Mouse (Mus musculus): Measurements from ENCODE around the gene 1700013G24Rik. TPM values are rescaled to one million over a fixed set of nuclear protein-coding genes. Genes with fewer than 3 reads are reported as not detected.
A peak's percentile ranks its signal among the peaks of the same experiment; 100 is the strongest.

Gene 1700013G24Rik
- polyA plus RNA-seq, 1 experiment from 2014 or later = not detected

- Histone ChIP-seq H3K4me3 (no peak overlapping the region), H3K27me3 (no peaks in the 10 kb centered on the region), H3K36me3 (no peaks in the 10 kb centered on the region), H3K27ac (replicated peaks) (no peak overlapping the region), H3K4me2 (replicated peaks) (no peak overlapping the region), H3K9ac (replicated peaks) (no peak overlapping the region), H3K9me3 (no peaks in the 10 kb centered on the region), H3K4me1 (peaks cover 27% of the 10 kb centered on the region)
- ATAC-seq (replicated peaks) = no peak
- 19% methylated on average over 1 of the region's 1 CpGs for WGBS
These were observed 27.9 kb downstream of the 1700013G24Rik start for GRCm38 (mm10) chr4:137480993-137481340.

GRCm38 (mm10) chr4:137481381-137482030 is 28.4 kb downstream of the 1700013G24Rik start:
- no peaks in the 10 kb centered on the region for H3K9me3 ChIP-seq
- H3K4me1 ChIP-seq = peaks cover 28% of the 10 kb centered on the region
- no peak overlapping the region for H3K4me3 ChIP-seq
- no peak for ATAC-seq (replicated peaks)
- 70% methylated on average over 13 of the region's 13 CpGs for WGBS
- H3K9ac ChIP-seq (replicated peaks) = no peak overlapping the region
- no peak overlapping the region for H3K4me2 ChIP-seq (replicated peaks)
- H3K27ac ChIP-seq (replicated peaks) = no peak overlapping the region
- no peaks in the 10 kb centered on the region for H3K36me3 ChIP-seq
- H3K27me3 ChIP-seq = no peaks in the 10 kb centered on the region

GRCm38 (mm10) chr4:137483871-137484270 is 30.8 kb downstream of the 1700013G24Rik start:
- 68% methylated on average over 16 of the region's 16 CpGs for WGBS
- no peak overlapping the region for H3K4me2 ChIP-seq (replicated peaks)
- H3K9me3 ChIP-seq = no peaks in the 10 kb centered on the region
- H3K27me3 ChIP-seq = no peaks in the 10 kb centered on the region
- H3K27ac ChIP-seq (replicated peaks) = no peak overlapping the region
- H3K36me3 ChIP-seq = no peaks in the 10 kb centered on the region
- peaks cover 35% of the 10 kb centered on the region for H3K4me1 ChIP-seq
- no peak overlapping the region for H3K4me3 ChIP-seq
- no peak overlapping the region for H3K9ac ChIP-seq (replicated peaks)
- ATAC-seq (replicated peaks) = no peak

GRCm38 (mm10) chr4:137484586-137484985 is 31.5 kb downstream of the 1700013G24Rik start:
- peak; percentile 13; the same call in 1 of the 2 replicates for ATAC-seq (replicated peaks)
- WGBS = 57% methylated on average over 7 of the region's 7 CpGs
- peaks cover 39% of the 10 kb centered on the region for H3K4me1 ChIP-seq

GRCm38 (mm10) chr4:137485258-137485960 is 32.3 kb downstream of the 1700013G24Rik start:
- 52% methylated on average over 14 of the region's 14 CpGs for WGBS
- no peaks in the 10 kb centered on the region for H3K9me3 ChIP-seq
- ATAC-seq (replicated peaks) = no peak
- no peak overlapping the region for H3K9ac ChIP-seq (replicated peaks)
- no peak overlapping the region for H3K27ac ChIP-seq (replicated peaks)
- no peaks in the 10 kb centered on the region for H3K36me3 ChIP-seq
- peaks cover 36% of the 10 kb centered on the region for H3K4me1 ChIP-seq
- no peak overlapping the region for H3K4me2 ChIP-seq (replicated peaks)
- H3K4me3 ChIP-seq = no peak overlapping the region
- no peaks in the 10 kb centered on the region for H3K27me3 ChIP-seq

More at GRCm38 (mm10) chr4:137484586-137484985, 31.5 kb downstream of the 1700013G24Rik start:
- H3K4me3 ChIP-seq = no peak overlapping the region
- peak overlapping the region; percentile 12; the same call in 1 of the 2 replicates for H3K27ac ChIP-seq (replicated peaks)
- H3K36me3 ChIP-seq = no peaks in the 10 kb centered on the region
- no peak overlapping the region for H3K4me2 ChIP-seq (replicated peaks)
- no peaks in the 10 kb centered on the region for H3K27me3 ChIP-seq
- H3K9ac ChIP-seq (replicated peaks) = no peak overlapping the region
- H3K9me3 ChIP-seq = no peaks in the 10 kb centered on the region

GRCm38 (mm10) chr4:137486081-137487014 is 33.3 kb downstream of the 1700013G24Rik start:
- H3K36me3 ChIP-seq = no peaks in the 10 kb centered on the region
- H3K9me3 ChIP-seq = no peaks in the 10 kb centered on the region
- no peaks in the 10 kb centered on the region for H3K27me3 ChIP-seq
- WGBS = 45% methylated on average over 20 of the region's 20 CpGs
- H3K4me3 ChIP-seq = no peak overlapping the region
- H3K4me2 ChIP-seq (replicated peaks) = no peak overlapping the region
- H3K4me1 ChIP-seq = peaks cover 34% of the 10 kb centered on the region
- ATAC-seq (replicated peaks) = no peak
- no peak overlapping the region for H3K27ac ChIP-seq (replicated peaks)
- H3K9ac ChIP-seq (replicated peaks) = no peak overlapping the region

GRCm38 (mm10) chr4:137487286-137488000 is 34.4 kb downstream of the 1700013G24Rik start:
- no peak for ATAC-seq (replicated peaks)
- Histone ChIP-seq H3K27ac (replicated peaks) (no peak overlapping the region), H3K27me3 (no peaks in the 10 kb centered on the region)

GRCm38 (mm10) chr4:137488038-137488437 is 35.0 kb downstream of the 1700013G24Rik start:
- Histone ChIP-seq H3K4me2 (replicated peaks) (no peak overlapping the region), H3K27me3 (no peaks in the 10 kb centered on the region), H3K4me3 (no peak overlapping the region), H3K27ac (replicated peaks) (no peak overlapping the region), H3K9ac (replicated peaks) (no peak overlapping the region), H3K9me3 (no peaks in the 10 kb centered on the region), H3K4me1 (peaks cover 34% of the 10 kb centered on the region), H3K36me3 (no peaks in the 10 kb centered on the region)
- ATAC-seq (replicated peaks) = no peak
- 35% methylated on average over 11 of the region's 11 CpGs for WGBS

More at GRCm38 (mm10) chr4:137487286-137488000, 34.4 kb downstream of the 1700013G24Rik start:
- WGBS = 62% methylated on average over 10 of the region's 10 CpGs
- peaks cover 34% of the 10 kb centered on the region for H3K4me1 ChIP-seq
- H3K9me3 ChIP-seq = no peaks in the 10 kb centered on the region
- H3K4me3 ChIP-seq = no peak overlapping the region
- H3K4me2 ChIP-seq (replicated peaks) = no peak overlapping the region
- H3K36me3 ChIP-seq = no peaks in the 10 kb centered on the region
- no peak overlapping the region for H3K9ac ChIP-seq (replicated peaks)

GRCm38 (mm10) chr4:137488571-137489303 is 35.7 kb downstream of the 1700013G24Rik start:
- H3K36me3 ChIP-seq = no peaks in the 10 kb centered on the region
- 0 out of 2 replicates have a peak, but pooled peaks have one; percentile 30 for ATAC-seq (replicated peaks)
- H3K9ac ChIP-seq (replicated peaks) = no peak overlapping the region
- no peaks in the 10 kb centered on the region for H3K9me3 ChIP-seq
- WGBS = 14% methylated on average over 12 of the region's 12 CpGs
- H3K4me2 ChIP-seq (replicated peaks) = no peak overlapping the region
- no peak overlapping the region for H3K4me3 ChIP-seq
- peaks cover 34% of the 10 kb centered on the region for H3K4me1 ChIP-seq
- H3K27ac ChIP-seq (replicated peaks) = peak overlapping the region; percentile 45; the same call in 1 of the 2 replicates
- no peaks in the 10 kb centered on the region for H3K27me3 ChIP-seq

- ATAC-seq (replicated peaks) = no peak
- Histone ChIP-seq H3K4me2 (replicated peaks) (no peak overlapping the region), H3K9ac (replicated peaks) (no peak overlapping the region), H3K36me3 (no peaks in the 10 kb centered on the region), H3K4me1 (peaks cover 34% of the 10 kb centered on the region), H3K9me3 (no peaks in the 10 kb centered on the region), H3K27ac (replicated peaks) (no peak overlapping the region), H3K4me3 (no peak overlapping the region), H3K27me3 (no peaks in the 10 kb centered on the region)
- 67% methylated on average over 8 of the region's 8 CpGs for WGBS
These were observed 36.9 kb downstream of the 1700013G24Rik start for GRCm38 (mm10) chr4:137489996-137490395.

- no peak overlapping the region for H3K27ac ChIP-seq (replicated peaks)
- H3K4me1 ChIP-seq = peaks cover 27% of the 10 kb centered on the region
- WGBS = 54% methylated on average over 11 of the region's 11 CpGs
- H3K4me3 ChIP-seq = no peak overlapping the region
- H3K9ac ChIP-seq (replicated peaks) = no peak overlapping the region
- no peaks in the 10 kb centered on the region for H3K27me3 ChIP-seq
- ATAC-seq (replicated peaks) = no peak
- no peaks in the 10 kb centered on the region for H3K9me3 ChIP-seq
- no peaks in the 10 kb centered on the region for H3K36me3 ChIP-seq
- H3K4me2 ChIP-seq (replicated peaks) = no peak overlapping the region
These were observed 39.5 kb downstream of the 1700013G24Rik start for GRCm38 (mm10) chr4:137492563-137492962.

All from forebrain, embryonic 15.5 days (tissue).